Mouse (Mus musculus) C2C12 (cell line): Measurements from ENCODE around the gene Ttll7. TPM values are rescaled to one million over a fixed set of nuclear protein-coding genes. Genes with fewer than 3 reads are reported as not detected.

Experiments used
- H3K27me3 ChIP-seq: one replicate; pipeline ENCODE4 v1.6.1; 2011; ENCODE audit not compliant: control insufficient read depth, insufficient read depth, insufficient read length
- H3K36me3 ChIP-seq: one replicate; pipeline ENCODE4 v1.6.1; 2011; ENCODE audit not compliant: control insufficient read depth, insufficient read depth
- H3K4me3 ChIP-seq: one replicate; pipeline ENCODE4 v1.5.1; 2011; ENCODE audit warnings: mild to moderate bottlenecking, control low read depth; ENCODE audit not compliant: poor library complexity, insufficient read depth, severe bottlenecking
- H3K79me2 ChIP-seq: one replicate; pipeline ENCODE4 v1.6.1; 2011; ENCODE audit not compliant: control insufficient read depth, insufficient read depth
- H3K79me3 ChIP-seq: one replicate; pipeline ENCODE4 v1.6.1; 2011; ENCODE audit warnings: low read depth, control low read depth
- H3ac ChIP-seq: one replicate; pipeline ENCODE3; 2011; ENCODE audit warnings: low read depth; ENCODE audit not compliant: control insufficient read depth, insufficient read length
- CEBPB ChIP-seq: IDR thresholded peaks from one replicate; pipeline ENCODE4 v1.6.1; 2011; ENCODE audit warnings: low read depth, mild to moderate bottlenecking, control low read depth, moderate library complexity
- CTCF ChIP-seq: IDR thresholded peaks from one replicate; pipeline ENCODE4 v1.5.1; 2011; ENCODE audit not compliant: control insufficient read depth, insufficient read depth, insufficient read length
- FOSL1 ChIP-seq: IDR thresholded peaks from one replicate; pipeline ENCODE4 v1.8.0; 2011; ENCODE audit warnings: mild to moderate bottlenecking, low read length; ENCODE audit not compliant: poor library complexity, insufficient read depth, severe bottlenecking
- MAX ChIP-seq: IDR thresholded peaks from one replicate; pipeline ENCODE4 v1.6.1; 2011; ENCODE audit warnings: mild to moderate bottlenecking, control low read depth
- MYOD1 ChIP-seq: IDR thresholded peaks from one replicate; pipeline ENCODE4 v1.6.1; 2011; ENCODE audit warnings: low read depth; ENCODE audit not compliant: control insufficient read depth, insufficient read length
- MYOG ChIP-seq: IDR thresholded peaks from one replicate; pipeline ENCODE4 v1.6.1; 2011; ENCODE audit not compliant: control insufficient read depth, insufficient read length; ENCODE audit errors: extremely low read depth
- USF1 ChIP-seq: IDR thresholded peaks from one replicate; pipeline ENCODE4 v1.6.1; 2011; ENCODE audit warnings: low read depth, mild to moderate bottlenecking, control low read depth, moderate library complexity
- polyA plus RNA-seq: library from polyadenylated mRNA; unstranded; fragments of >200 nt; fragmentation: generic; extraction: Trizol; gene quantifications from one replicate; pipeline ENCODE4 v1.2.1, GENCODE M21; 2012; ENCODE audit warnings: missing spikeins

Ttll7 gene
- polyA plus RNA-seq, 1 experiment = 6.4 TPM

- Histone ChIP-seq H3K36me3 (no peaks in the 10 kb centered on the region), H3K27me3 (no peaks in the 10 kb centered on the region), H3K4me3 (no peak overlapping the region), H3ac (no peak overlapping the region), H3K79me3 (no peaks in the 10 kb centered on the region), H3K79me2 (no peaks in the 10 kb centered on the region)
- TF ChIP-seq MYOD1 = no peak
- no peak for TF ChIP-seq USF1
- TF ChIP-seq MAX = no peak
- no peak for TF ChIP-seq MYOG
- no peak for TF ChIP-seq FOSL1
- TF ChIP-seq CTCF = no peak
- no peak for TF ChIP-seq CEBPB
Measured at GRCm38 (mm10) chr3:146842766-146843165, 9.4 kb upstream of the Ttll7 start.

GRCm38 (mm10) chr3:146843470-146843869 is 8.7 kb upstream of the Ttll7 start:
- Histone ChIP-seq H3K79me2 (no peaks in the 10 kb centered on the region), H3K27me3 (no peaks in the 10 kb centered on the region), H3K36me3 (no peaks in the 10 kb centered on the region), H3K4me3 (no peak overlapping the region), H3ac (no peak overlapping the region), H3K79me3 (no peaks in the 10 kb centered on the region)
- no peak for TF ChIP-seq MAX

DNA sequence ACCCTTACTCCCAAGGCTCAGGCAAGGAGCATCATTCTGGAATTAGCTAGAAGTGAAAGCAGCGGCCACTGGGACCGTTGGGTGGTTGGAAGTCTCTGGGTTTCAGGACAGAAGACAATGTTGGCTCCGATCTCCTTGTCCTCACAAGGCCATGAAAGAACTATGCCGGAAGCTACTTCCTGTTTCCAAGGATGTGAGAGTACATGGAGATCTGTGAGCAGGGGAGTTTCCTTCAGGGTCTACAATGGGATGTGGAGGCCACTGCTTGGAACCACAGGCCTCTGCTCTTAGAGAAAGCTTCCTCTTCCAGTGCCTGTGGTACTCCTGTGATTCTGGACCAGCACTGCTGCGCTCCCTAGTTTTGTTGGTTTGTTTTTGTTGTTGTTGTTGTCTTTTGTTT is 5.9 kb upstream of the Ttll7 start:
- H3K27me3 ChIP-seq = no peaks in the 10 kb centered on the region
- no peak overlapping the region for H3ac ChIP-seq
- H3K79me3 ChIP-seq = no peaks in the 10 kb centered on the region
- TF ChIP-seq MAX (no peak), MYOG (no peak), USF1 (no peak), CEBPB (no peak), MYOD1 (no peak), CTCF (no peak), FOSL1 (no peak)
- H3K36me3 ChIP-seq = no peaks in the 10 kb centered on the region
- no peaks in the 10 kb centered on the region for H3K79me2 ChIP-seq
- H3K4me3 ChIP-seq = no peak overlapping the region

GRCm38 (mm10) chr3:146848112-146848511 is 4.1 kb upstream of the Ttll7 start:
- H3K4me3 ChIP-seq = no peak overlapping the region
- H3ac ChIP-seq = no peak overlapping the region
- no peaks in the 10 kb centered on the region for H3K27me3 ChIP-seq
- H3K36me3 ChIP-seq = no peaks in the 10 kb centered on the region
- no peaks in the 10 kb centered on the region for H3K79me3 ChIP-seq
- peaks cover 4% of the 10 kb centered on the region for H3K79me2 ChIP-seq
- TF ChIP-seq CTCF = no peak
- no peak for TF ChIP-seq MAX
- TF ChIP-seq MYOD1 = no peak
- TF ChIP-seq MYOG = no peak
- no peak for TF ChIP-seq CEBPB
- TF ChIP-seq FOSL1 = no peak
- no peak for TF ChIP-seq USF1

- TF ChIP-seq CTCF = no peak
- no peak for TF ChIP-seq MYOG
- TF ChIP-seq CEBPB = no peak
- no peak for TF ChIP-seq MAX
- TF ChIP-seq USF1 = no peak
- no peak for TF ChIP-seq FOSL1
- no peak for TF ChIP-seq MYOD1
- H3ac ChIP-seq = no peak overlapping the region
- peaks cover 4% of the 10 kb centered on the region for H3K79me2 ChIP-seq
- no peak overlapping the region for H3K4me3 ChIP-seq
- H3K36me3 ChIP-seq = no peaks in the 10 kb centered on the region
- peaks cover 3% of the 10 kb centered on the region for H3K79me3 ChIP-seq
- H3K27me3 ChIP-seq = no peaks in the 10 kb centered on the region
Measured at GRCm38 (mm10) chr3:146849360-146849759, 2.8 kb upstream of the Ttll7 start.

- H3K4me3 ChIP-seq = no peak overlapping the region
- TF ChIP-seq USF1 (no peak), CTCF (no peak), FOSL1 (no peak), CEBPB (no peak), MYOD1 (no peak), MAX (no peak), MYOG (no peak)
- peaks cover 3% of the 10 kb centered on the region for H3K79me3 ChIP-seq
- no peaks in the 10 kb centered on the region for H3K27me3 ChIP-seq
- H3ac ChIP-seq = no peak overlapping the region
- H3K79me2 ChIP-seq = peaks cover 4% of the 10 kb centered on the region
- no peaks in the 10 kb centered on the region for H3K36me3 ChIP-seq
Measured at GRCm38 (mm10) chr3:146854473-146855087, 2.4 kb downstream of the Ttll7 start.
